Mouse (Mus musculus) myocyte (in vitro differentiated cells): ENCODE measurements at regions not wholly inside any gene's neighbourhood (a gene's known extent, or its start where the extent isn't known, plus 50 kb on each side); places are given as distances from the start of the nearest gene placed in this dataset.

Experiments used
- H3K27me3 ChIP-seq: one replicate; pipeline ENCODE4 v1.6.1; 2011; ENCODE audit not compliant: control insufficient read depth, insufficient read depth, insufficient read length
- H3K36me3 ChIP-seq: one replicate; pipeline ENCODE4 v1.6.1; 2011; ENCODE audit not compliant: control insufficient read depth, insufficient read depth
- H3K4me2 ChIP-seq: one replicate; pipeline ENCODE4 v1.6.1; 2011; ENCODE audit warnings: low read depth, control low read depth
- H3K4me3 ChIP-seq: one replicate; pipeline ENCODE4 v1.5.1; 2011; ENCODE audit warnings: mild to moderate bottlenecking, control low read depth, moderate library complexity
- H3K79me2 ChIP-seq: one replicate; pipeline ENCODE4 v1.6.1; 2011; ENCODE audit not compliant: control insufficient read depth, insufficient read depth
- H3ac ChIP-seq: one replicate; pipeline ENCODE4 v1.6.1; 2011; ENCODE audit not compliant: control insufficient read depth, insufficient read length
- CEBPB ChIP-seq: IDR thresholded peaks from 2 replicates; pipeline ENCODE4 v1.6.1; 2011; ENCODE audit warnings: mild to moderate bottlenecking, moderate library complexity; ENCODE audit not compliant: poor library complexity, insufficient read depth, severe bottlenecking
- E2F4 ChIP-seq: IDR thresholded peaks from one replicate; pipeline ENCODE4 v1.6.1; 2011; ENCODE audit warnings: mild to moderate bottlenecking, control low read depth, moderate library complexity; ENCODE audit not compliant: insufficient read depth
- MAX ChIP-seq: IDR thresholded peaks from one replicate; pipeline ENCODE4 v1.6.1; 2011; ENCODE audit warnings: low read depth, mild to moderate bottlenecking, control low read depth
- MYOD1 ChIP-seq, 3 experiments: IDR thresholded peaks; one replicate each; pipeline ENCODE4 v1.6.1; 2011; ENCODE audit warnings: control low read depth in 2 of 3, low read depth in 2 of 3, mild to moderate bottlenecking in 2 of 3, moderate library complexity in 1 of 3; ENCODE audit not compliant: insufficient read length in 2 of 3, control insufficient read depth in 1 of 3
- MYOG ChIP-seq, 3 experiments: IDR thresholded peaks; one replicate each; pipeline ENCODE4 v1.6.1; 2011; ENCODE audit warnings: control low read depth in 2 of 3, low read depth in 2 of 3, mild to moderate bottlenecking in 2 of 3; ENCODE audit not compliant: insufficient read length in 2 of 3, control insufficient read depth in 1 of 3, insufficient read depth in 1 of 3
- POLR2A ChIP-seq: IDR thresholded peaks from one replicate; pipeline ENCODE4 v1.6.1; 2011; ENCODE audit warnings: low read depth, mild to moderate bottlenecking, control low read depth, moderate library complexity; ENCODE audit not compliant: insufficient read length
- POLR2AphosphoS2 ChIP-seq: IDR thresholded peaks from one replicate; pipeline ENCODE4 v1.6.1; 2011; ENCODE audit warnings: low read depth, control low read depth; ENCODE audit not compliant: insufficient read length
- REST ChIP-seq: IDR thresholded peaks from one replicate; pipeline ENCODE4 v1.6.1; 2011; ENCODE audit warnings: mild to moderate bottlenecking, control low read depth, moderate library complexity; ENCODE audit not compliant: insufficient read depth, insufficient read length
- SRF ChIP-seq: IDR thresholded peaks from one replicate; pipeline ENCODE4 v1.6.1; 2011; ENCODE audit warnings: low read depth; ENCODE audit not compliant: control insufficient read depth, insufficient read length
- TCF12 ChIP-seq: IDR thresholded peaks from one replicate; pipeline ENCODE4 v1.6.1; 2011; ENCODE audit warnings: mild to moderate bottlenecking, control low read depth; ENCODE audit not compliant: poor library complexity, insufficient read depth, severe bottlenecking
- TCF3 ChIP-seq: IDR thresholded peaks from one replicate; pipeline ENCODE4 v1.6.1; 2011; ENCODE audit warnings: low read depth, control low read depth; ENCODE audit not compliant: insufficient read length
- USF1 ChIP-seq: IDR thresholded peaks from one replicate; pipeline ENCODE4 v1.6.1; 2011; ENCODE audit warnings: low read depth, mild to moderate bottlenecking, control low read depth, moderate library complexity

- no peak overlapping the region for H3ac ChIP-seq
- no peaks in the 10 kb centered on the region for H3K36me3 ChIP-seq
- no peaks in the 10 kb centered on the region for H3K27me3 ChIP-seq
- TF ChIP-seq MAX (no peak), CEBPB (no peak)
- no peak overlapping the region for H3K4me2 ChIP-seq
- no peaks in the 10 kb centered on the region for H3K79me2 ChIP-seq
- no peak overlapping the region for H3K4me3 ChIP-seq
Measured at GRCm38 (mm10) chr8:116452806-116453205, 52.0 kb upstream of the Dynlrb2 start.

DNA sequence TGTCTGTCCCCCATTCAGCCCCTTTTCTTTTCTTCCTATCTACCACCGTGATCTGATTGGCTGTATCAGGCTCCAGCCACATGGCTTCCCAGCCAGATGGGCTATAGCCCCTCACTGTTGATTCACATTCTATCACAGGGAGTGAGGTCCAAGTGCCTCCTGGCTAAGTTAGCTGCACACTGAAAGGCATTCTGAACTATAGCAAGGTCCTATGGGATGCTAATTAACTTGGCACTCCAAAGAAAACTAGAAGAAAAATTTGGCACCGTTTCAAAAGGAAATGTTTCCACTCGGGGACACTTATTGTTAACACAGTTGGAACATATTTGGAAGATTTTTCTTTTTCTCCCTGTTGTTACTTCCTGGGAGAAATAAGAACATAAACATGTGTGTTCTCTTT lies 53.4 kb upstream of the Dynlrb2 start:
- Histone ChIP-seq H3K27me3 (no peaks in the 10 kb centered on the region), H3K36me3 (no peaks in the 10 kb centered on the region), H3ac (no peak overlapping the region), H3K4me3 (no peak overlapping the region), H3K4me2 (no peak overlapping the region), H3K79me2 (no peaks in the 10 kb centered on the region)
- TF ChIP-seq CEBPB: no peak
- TF ChIP-seq REST: no peak
- no peak for TF ChIP-seq MAX
- TF ChIP-seq TCF3: no peak
- TF ChIP-seq TCF12: no peak
- TF ChIP-seq MYOG (IDR thresholded peaks at IDR 0.05; ENCODE audit: control insufficient read depth in 1 of 3, insufficient read depth in 1 of 3, insufficient read length in 2 of 3, low read depth in 2 of 3): no peak
- TF ChIP-seq USF1: no peak
- TF ChIP-seq SRF: no peak
- TF ChIP-seq POLR2A: no peak
- no peak for TF ChIP-seq MYOD1 (IDR thresholded peaks at IDR 0.05; ENCODE audit: control insufficient read depth in 1 of 3, insufficient read length in 2 of 3, low read depth in 2 of 3)
- no peak for TF ChIP-seq E2F4
- TF ChIP-seq POLR2AphosphoS2: no peak

- Histone ChIP-seq H3K79me2 (no peaks in the 10 kb centered on the region), H3K4me2 (no peak overlapping the region), H3K36me3 (no peaks in the 10 kb centered on the region), H3ac (no peak overlapping the region), H3K4me3 (no peak overlapping the region), H3K27me3 (no peaks in the 10 kb centered on the region)
- no peak for TF ChIP-seq MAX
Measured at GRCm38 (mm10) chr8:116447452-116447851, 57.3 kb upstream of the Dynlrb2 start.

DNA sequence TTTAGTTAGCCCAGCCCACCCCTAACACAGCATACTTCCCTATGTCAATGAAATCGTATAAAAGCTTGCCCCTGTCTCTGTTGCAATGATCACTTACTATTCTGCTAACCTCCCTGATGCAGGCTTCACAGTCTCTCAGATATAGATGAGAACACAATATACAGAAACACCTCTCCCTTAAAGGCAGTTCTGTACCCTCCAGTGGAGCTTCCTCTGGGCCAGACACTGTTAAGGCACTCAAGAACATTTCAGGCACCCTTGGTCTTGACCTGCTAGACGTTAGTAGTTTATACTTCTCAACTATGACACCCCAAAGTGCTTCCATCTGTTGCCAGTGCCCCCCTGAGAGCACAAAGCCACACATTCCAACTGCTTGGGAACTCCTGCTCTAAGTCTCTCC lies 61.9 kb upstream of the Dynlrb2 start:
- Histone ChIP-seq H3K27me3 (no peaks in the 10 kb centered on the region), H3K4me3 (no peak overlapping the region), H3K79me2 (no peaks in the 10 kb centered on the region), H3K36me3 (no peaks in the 10 kb centered on the region), H3K4me2 (no peak overlapping the region), H3ac (no peak overlapping the region)
- TF ChIP-seq TCF12 (no peak), POLR2AphosphoS2 (no peak), MAX (no peak), MYOG (IDR thresholded peaks at IDR 0.05; ENCODE audit: control insufficient read depth in 1 of 3, insufficient read depth in 1 of 3, insufficient read length in 2 of 3, low read depth in 2 of 3) (no peak), E2F4 (no peak), MYOD1 (IDR thresholded peaks at IDR 0.05; ENCODE audit: control insufficient read depth in 1 of 3, insufficient read length in 2 of 3, low read depth in 2 of 3) (no peak), POLR2A (no peak), TCF3 (no peak)

DNA sequence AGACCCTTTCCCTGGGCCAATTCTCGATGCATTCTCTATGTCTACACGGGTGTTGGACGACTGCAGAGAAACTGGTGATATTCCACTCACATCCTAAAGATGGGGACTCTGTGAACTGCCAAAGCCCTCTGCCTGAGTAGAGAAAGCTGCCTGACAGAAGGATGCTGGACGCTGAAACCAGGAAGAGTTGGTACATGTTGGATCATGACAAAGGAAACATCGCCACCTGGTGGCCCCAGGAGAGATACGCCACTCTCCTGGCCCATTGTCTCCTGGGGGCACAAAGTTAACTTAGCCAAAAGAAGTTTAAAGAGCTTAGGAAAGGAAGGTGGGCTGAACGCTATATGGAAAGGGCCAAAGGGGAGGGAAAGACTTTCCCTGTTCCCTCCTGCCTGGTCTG lies 65.9 kb upstream of the Dynlrb2 start:
- no peak overlapping the region for H3K4me3 ChIP-seq
- no peaks in the 10 kb centered on the region for H3K79me2 ChIP-seq
- H3K27me3 ChIP-seq: no peaks in the 10 kb centered on the region
- no peak for TF ChIP-seq E2F4
- TF ChIP-seq USF1: no peak
- no peak for TF ChIP-seq SRF
- no peak for TF ChIP-seq CEBPB
- TF ChIP-seq MYOG (IDR thresholded peaks at IDR 0.05; ENCODE audit: control insufficient read depth in 1 of 3, insufficient read depth in 1 of 3, insufficient read length in 2 of 3, low read depth in 2 of 3): no peak
- H3K36me3 ChIP-seq: no peaks in the 10 kb centered on the region
- H3K4me2 ChIP-seq: no peak overlapping the region
- no peak overlapping the region for H3ac ChIP-seq

DNA sequence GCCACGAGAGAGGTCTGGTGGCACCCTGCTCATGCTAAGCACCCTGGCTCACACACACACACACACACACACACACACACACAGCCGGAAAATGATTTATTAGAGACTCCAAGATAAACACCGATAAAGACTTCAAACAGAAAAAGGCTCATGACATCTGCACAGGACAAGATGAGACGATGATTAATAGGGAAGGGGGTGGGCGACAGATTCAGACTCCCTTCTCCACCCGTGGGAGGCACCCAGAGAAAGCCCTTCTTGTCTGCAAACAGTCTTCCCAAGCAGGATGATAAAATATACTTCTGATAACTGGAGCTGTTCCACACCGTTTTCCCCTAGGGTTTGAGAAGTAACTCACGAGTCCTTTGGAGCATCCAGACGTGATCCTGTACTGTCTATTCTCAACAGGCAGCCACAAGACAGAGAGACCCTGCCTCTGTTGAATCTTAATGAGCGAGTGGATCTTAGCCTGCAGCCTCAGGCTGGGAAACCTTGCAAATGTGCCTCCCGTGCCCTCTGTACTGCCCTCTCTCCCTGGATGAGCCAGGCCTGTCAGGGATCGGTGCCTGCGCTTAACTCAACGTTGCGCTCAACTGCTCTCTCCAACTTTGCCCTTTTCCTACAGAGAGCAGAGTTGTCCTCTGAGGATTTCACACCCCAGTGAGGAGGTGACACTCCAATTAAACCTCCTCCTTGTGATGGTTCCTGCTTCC lies 69.3 kb upstream of the Dynlrb2 start:
- no peak for TF ChIP-seq USF1
- no peaks in the 10 kb centered on the region for H3K79me2 ChIP-seq
- H3K4me3 ChIP-seq: no peak overlapping the region
- no peaks in the 10 kb centered on the region for H3K27me3 ChIP-seq
- no peaks in the 10 kb centered on the region for H3K36me3 ChIP-seq
- no peak overlapping the region for H3K4me2 ChIP-seq
- H3ac ChIP-seq: no peak overlapping the region
